Mouse (Mus musculus): ENCODE measurements around the gene Trub1. TPM values are rescaled to one million over a fixed set of nuclear protein-coding genes. Genes with fewer than 3 reads are reported as not detected.
A peak's percentile ranks its signal among the peaks of the same experiment; 100 is the strongest.

Gene Trub1
- polyA plus RNA-seq, 1 experiment = 5.4 TPM

DNA sequence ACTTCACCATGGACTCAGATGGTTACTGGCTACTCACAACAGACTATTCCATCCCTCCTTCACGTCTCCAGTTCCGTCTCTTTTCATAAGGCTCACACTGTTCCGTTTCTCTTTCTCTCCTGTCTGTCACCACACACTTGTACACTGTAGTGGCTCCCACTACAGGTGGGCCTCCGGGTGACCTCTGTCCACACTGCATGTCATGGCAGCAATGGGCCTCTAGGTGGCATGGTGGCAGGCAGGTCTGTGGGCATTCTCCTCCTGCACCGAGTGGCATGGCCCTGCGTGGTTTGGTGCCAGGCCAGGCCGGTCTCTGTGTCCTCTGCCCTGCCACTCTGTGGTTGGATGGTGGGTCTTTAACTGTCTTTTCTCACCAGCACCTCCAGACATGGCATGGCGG lies 30.1 kb downstream of the Trub1 start:
- Histone ChIP-seq H3K36me3 (ENCODE audit: control insufficient read depth, insufficient read depth) (peaks cover 12% of the 10 kb centered on the region), H3K79me3 (ENCODE audit: low read depth) (no peaks in the 10 kb centered on the region), H3K27me3 (ENCODE audit: control insufficient read depth, insufficient read depth, insufficient read length) (no peaks in the 10 kb centered on the region), H3K79me2 (ENCODE audit: control insufficient read depth, insufficient read depth) (no peaks in the 10 kb centered on the region), H3K4me3 (ENCODE audit: insufficient read depth, poor library complexity, severe bottlenecking) (no peak overlapping the region), H3ac (ENCODE audit: control insufficient read depth, insufficient read length, low read depth) (no peak overlapping the region)
- TF ChIP-seq MYOD1 (IDR thresholded peaks at IDR 0.05; ENCODE audit: control insufficient read depth, insufficient read length, low read depth) = no peak
- TF ChIP-seq MAX (IDR thresholded peaks at IDR 0.05) = no peak
- no peak for TF ChIP-seq CEBPB (IDR thresholded peaks at IDR 0.05; ENCODE audit: low read depth)
- peak; percentile 68 for TF ChIP-seq CTCF (IDR thresholded peaks at IDR 0.05; ENCODE audit: control insufficient read depth, insufficient read depth, insufficient read length)

GRCm38 (mm10) chr19:57487051-57487658 lies 34.4 kb downstream of the Trub1 start:
- no peak for TF ChIP-seq CTCF (IDR thresholded peaks at IDR 0.05; ENCODE audit: control insufficient read depth, insufficient read depth, insufficient read length)
- no peak for TF ChIP-seq MAX (IDR thresholded peaks at IDR 0.05)
- TF ChIP-seq USF1 (IDR thresholded peaks at IDR 0.05; ENCODE audit: low read depth) = no peak
- no peak for TF ChIP-seq CEBPB (IDR thresholded peaks at IDR 0.05; ENCODE audit: low read depth)
- TF ChIP-seq FOSL1 (IDR thresholded peaks at IDR 0.05; ENCODE audit: insufficient read depth, low read length, poor library complexity, severe bottlenecking) = no peak
- no peak for TF ChIP-seq MYOD1 (IDR thresholded peaks at IDR 0.05; ENCODE audit: control insufficient read depth, insufficient read length, low read depth)
- TF ChIP-seq MYOG (IDR thresholded peaks at IDR 0.05; ENCODE audit: control insufficient read depth, extremely low read depth, insufficient read length) = no peak
- Histone ChIP-seq H3K79me2 (ENCODE audit: control insufficient read depth, insufficient read depth) (no peaks in the 10 kb centered on the region), H3ac (ENCODE audit: control insufficient read depth, insufficient read length, low read depth) (no peak overlapping the region), H3K4me3 (ENCODE audit: insufficient read depth, poor library complexity, severe bottlenecking) (no peak overlapping the region), H3K36me3 (ENCODE audit: control insufficient read depth, insufficient read depth) (peaks cover 22% of the 10 kb centered on the region), H3K79me3 (ENCODE audit: low read depth) (no peaks in the 10 kb centered on the region), H3K27me3 (ENCODE audit: control insufficient read depth, insufficient read depth, insufficient read length) (no peaks in the 10 kb centered on the region)

DNA sequence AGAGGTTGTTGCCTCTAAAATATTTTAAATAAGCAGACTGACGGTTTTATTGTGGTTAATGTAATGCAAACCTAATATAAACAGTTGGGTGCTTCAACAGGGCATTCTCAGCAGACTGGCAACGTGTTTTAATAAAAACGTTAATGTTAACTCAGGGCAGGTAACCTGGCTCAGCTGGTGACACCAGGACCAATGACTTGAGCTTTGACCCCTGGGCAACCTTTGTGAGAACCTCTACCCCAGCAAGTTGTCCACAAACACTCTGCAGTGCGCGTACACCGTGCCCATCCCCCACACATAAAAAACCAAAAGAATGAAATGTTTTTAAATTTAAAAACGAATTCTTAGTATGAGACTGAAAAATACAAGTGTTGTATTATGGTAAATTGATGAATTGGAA lies 36.8 kb downstream of the Trub1 start:
- Histone ChIP-seq H3K79me3 (ENCODE audit: low read depth) (no peaks in the 10 kb centered on the region), H3ac (ENCODE audit: control insufficient read depth, insufficient read length, low read depth) (no peak overlapping the region), H3K36me3 (ENCODE audit: control insufficient read depth, insufficient read depth) (peaks cover 15% of the 10 kb centered on the region), H3K4me3 (ENCODE audit: insufficient read depth, poor library complexity, severe bottlenecking) (no peak overlapping the region), H3K27me3 (ENCODE audit: control insufficient read depth, insufficient read depth, insufficient read length) (no peaks in the 10 kb centered on the region), H3K79me2 (ENCODE audit: control insufficient read depth, insufficient read depth) (no peaks in the 10 kb centered on the region)
- TF ChIP-seq CTCF (IDR thresholded peaks at IDR 0.05; ENCODE audit: control insufficient read depth, insufficient read depth, insufficient read length) (no peak), MYOG (IDR thresholded peaks at IDR 0.05; ENCODE audit: control insufficient read depth, extremely low read depth, insufficient read length) (no peak), CEBPB (IDR thresholded peaks at IDR 0.05; ENCODE audit: low read depth) (no peak), FOSL1 (IDR thresholded peaks at IDR 0.05; ENCODE audit: insufficient read depth, low read length, poor library complexity, severe bottlenecking) (no peak), USF1 (IDR thresholded peaks at IDR 0.05; ENCODE audit: low read depth) (no peak)

DNA sequence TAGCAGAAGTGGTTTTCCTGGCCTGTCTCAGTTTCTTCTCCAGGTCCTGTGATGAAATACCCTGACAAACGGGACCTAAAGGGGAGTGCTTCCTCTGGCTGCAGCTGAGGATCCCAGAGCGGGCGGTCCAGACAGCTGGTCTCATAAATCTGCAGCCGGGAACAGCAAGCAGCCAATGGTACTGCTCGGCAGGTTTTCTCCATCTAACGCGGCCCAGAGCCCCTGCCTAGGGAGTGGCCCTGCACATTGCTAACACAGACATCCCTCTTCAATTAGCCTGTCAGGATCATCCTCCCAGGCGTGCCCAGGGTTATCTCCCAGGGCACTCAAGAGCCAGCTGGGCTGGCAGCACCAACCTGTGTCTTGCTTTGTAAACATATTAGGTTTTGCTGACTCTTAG lies 38.3 kb downstream of the Trub1 start:
- H3K36me3 ChIP-seq (ENCODE audit: control insufficient read depth, insufficient read depth) = peaks cover 12% of the 10 kb centered on the region
- TF ChIP-seq MAX (IDR thresholded peaks at IDR 0.05) (no peak), USF1 (IDR thresholded peaks at IDR 0.05; ENCODE audit: low read depth) (no peak), FOSL1 (IDR thresholded peaks at IDR 0.05; ENCODE audit: insufficient read depth, low read length, poor library complexity, severe bottlenecking) (no peak), CEBPB (IDR thresholded peaks at IDR 0.05; ENCODE audit: low read depth) (no peak), MYOG (IDR thresholded peaks at IDR 0.05; ENCODE audit: control insufficient read depth, extremely low read depth, insufficient read length) (no peak), CTCF (IDR thresholded peaks at IDR 0.05; ENCODE audit: control insufficient read depth, insufficient read depth, insufficient read length) (no peak), MYOD1 (IDR thresholded peaks at IDR 0.05; ENCODE audit: control insufficient read depth, insufficient read length, low read depth) (no peak)
- H3K79me2 ChIP-seq (ENCODE audit: control insufficient read depth, insufficient read depth) = no peaks in the 10 kb centered on the region
- no peak overlapping the region for H3ac ChIP-seq (ENCODE audit: control insufficient read depth, insufficient read length, low read depth)
- no peak overlapping the region for H3K4me3 ChIP-seq (ENCODE audit: insufficient read depth, poor library complexity, severe bottlenecking)
- H3K27me3 ChIP-seq (ENCODE audit: control insufficient read depth, insufficient read depth, insufficient read length) = no peaks in the 10 kb centered on the region
- H3K79me3 ChIP-seq (ENCODE audit: low read depth) = no peaks in the 10 kb centered on the region

DNA sequence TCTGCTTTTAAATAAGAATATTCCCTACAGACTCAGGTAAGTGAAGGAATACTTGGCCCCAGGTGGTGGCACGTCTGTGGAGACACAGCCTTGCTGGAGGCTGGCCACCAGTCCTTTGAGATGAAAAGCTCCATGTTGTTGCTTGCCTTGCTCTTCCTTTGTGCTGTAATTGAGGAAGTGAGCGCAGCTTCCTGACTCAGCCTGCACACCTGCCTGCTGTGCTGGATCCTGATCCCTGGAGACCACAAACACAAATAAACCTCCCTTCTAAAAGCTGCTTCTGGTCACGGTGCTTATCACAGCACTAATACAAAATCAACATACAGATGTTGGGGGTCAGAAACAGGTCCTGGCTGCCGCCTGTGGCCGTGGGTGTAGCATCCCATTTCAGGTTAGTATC lies 41.3 kb downstream of the Trub1 start:
- no peak overlapping the region for H3ac ChIP-seq (ENCODE audit: control insufficient read depth, insufficient read length, low read depth)
- no peaks in the 10 kb centered on the region for H3K79me2 ChIP-seq (ENCODE audit: control insufficient read depth, insufficient read depth)
- H3K27me3 ChIP-seq (ENCODE audit: control insufficient read depth, insufficient read depth, insufficient read length) = no peaks in the 10 kb centered on the region
- no peaks in the 10 kb centered on the region for H3K79me3 ChIP-seq (ENCODE audit: low read depth)
- H3K4me3 ChIP-seq (ENCODE audit: insufficient read depth, poor library complexity, severe bottlenecking) = no peak overlapping the region
- H3K36me3 ChIP-seq (ENCODE audit: control insufficient read depth, insufficient read depth) = peaks cover 3% of the 10 kb centered on the region
- TF ChIP-seq MAX (IDR thresholded peaks at IDR 0.05) = no peak
- no peak for TF ChIP-seq FOSL1 (IDR thresholded peaks at IDR 0.05; ENCODE audit: insufficient read depth, low read length, poor library complexity, severe bottlenecking)
- TF ChIP-seq MYOD1 (IDR thresholded peaks at IDR 0.05; ENCODE audit: control insufficient read depth, insufficient read length, low read depth) = no peak
- TF ChIP-seq MYOG (IDR thresholded peaks at IDR 0.05; ENCODE audit: control insufficient read depth, extremely low read depth, insufficient read length) = no peak
- TF ChIP-seq USF1 (IDR thresholded peaks at IDR 0.05; ENCODE audit: low read depth) = no peak
- TF ChIP-seq CTCF (IDR thresholded peaks at IDR 0.05; ENCODE audit: control insufficient read depth, insufficient read depth, insufficient read length) = no peak
- TF ChIP-seq CEBPB (IDR thresholded peaks at IDR 0.05; ENCODE audit: low read depth) = no peak
